Mouse (Mus musculus) embryonic facial prominence, embryonic 11.5 days (tissue): ENCODE data around the gene 6330409D20Rik. TPM values are rescaled to one million over a fixed set of nuclear protein-coding genes. Genes with fewer than 3 reads are reported as not detected.

ENCODE experiments used
- ATAC-seq: fragments of 200-750 bp; cut with Nextera tagmentation; replicated peaks from 2 replicates; pipeline ENCODE4 v1.8.0; 2017; ENCODE audit warnings: low read depth; ENCODE audit not compliant: insufficient number of reproducible peaks, low FRiP score, low TSS enrichment
- DNase-seq: peaks from one replicate; pipeline ENCODE4 v3.0.0-alpha.2; 2015; ENCODE audit warnings: low spot score
- H3K27ac ChIP-seq: fragments of 300-500 bp; sonication (generic); replicated peaks from 2 replicates; pipeline ENCODE4 v1.5.1; 2014; ENCODE audit warnings: mild to moderate bottlenecking, low read depth, low read length, control low read depth
- H3K27me3 ChIP-seq: fragments of 300-500 bp; sonication (generic); 2 replicates; pipeline ENCODE4 v1.6.1; 2014; ENCODE audit warnings: mild to moderate bottlenecking, low read length, moderate library complexity, mixed read lengths; ENCODE audit not compliant: control insufficient read depth, insufficient read depth
- H3K36me3 ChIP-seq: fragments of 300-500 bp; sonication (generic); replicated peaks from 2 replicates; pipeline ENCODE4 v1.6.1; 2014; ENCODE audit warnings: low read depth, mild to moderate bottlenecking, low read length, moderate library complexity, mixed read lengths; ENCODE audit not compliant: control insufficient read depth, insufficient read depth
- H3K4me1 ChIP-seq: fragments of 300-500 bp; sonication (generic); 2 replicates; pipeline ENCODE4 v1.6.1; 2014; ENCODE audit warnings: low read length, mixed read lengths; ENCODE audit not compliant: control insufficient read depth, insufficient read depth
- H3K4me2 ChIP-seq: fragments of 300-500 bp; sonication (generic); 2 replicates; pipeline ENCODE4 v1.6.1; 2014; ENCODE audit warnings: low read depth, mild to moderate bottlenecking, control low read depth, low read length, moderate library complexity
- H3K4me3 ChIP-seq: fragments of 300-500 bp; sonication (generic); 2 replicates; pipeline ENCODE4 v1.5.1; 2014; ENCODE audit warnings: low read depth, low read length, control low read depth
- H3K9ac ChIP-seq: fragments of 300-500 bp; sonication (generic); replicated peaks from 2 replicates; pipeline ENCODE4 v1.6.1; 2014; ENCODE audit warnings: mild to moderate bottlenecking, control low read depth, low read length
- H3K9me3 ChIP-seq: fragments of 300-500 bp; sonication (generic); replicated peaks from 2 replicates; pipeline ENCODE4 v1.6.1; 2016; ENCODE audit warnings: mild to moderate bottlenecking, low read length, inconsistent platforms, mixed read lengths; ENCODE audit not compliant: control insufficient read depth
- WGBS: fragments of 180-500 bp; shearing (Covaris S2); extraction: QIAGEN DNeasy Blood & Tissue Kit; methylation state at CpG from one replicate; pipeline ENCODE4 v1.1.7; 2014; 5-methylcytosine and 5-hydroxymethylcytosine counted together
- polyA plus RNA-seq: library from polyadenylated mRNA; unstranded; fragments of >200 nt; fragmentation: Nextera tagmentation; extraction: Ambion mirVana; gene quantifications from 2 replicates; pipeline ENCODE4 v1.2.1, GENCODE M21; 2014

The 6330409D20Rik gene
- polyA plus RNA-seq: 0.31 and 0.75 TPM in 2 replicates

GRCm38 (mm10) chr2:32740916-32741272 is at the start of gene 6330409D20Rik:
Gene 6330409D20Rik, minus strand, starts transcription at chr2:32741016.
- Histone ChIP-seq H3K27ac (0 out of 2 replicates have a peak within 1 kb of the TSS, but pooled peaks have one; percentile 47), H3K4me3 (peak within 1 kb of the TSS; percentile 53), H3K9me3 (no peaks in the 10 kb centered on the region), H3K4me2 (peak within 1 kb of the TSS; percentile 97), H3K27me3 (peaks cover 10% of the 10 kb centered on the region), H3K4me1 (peaks cover 9% of the 10 kb centered on the region), H3K9ac (peak within 1 kb of the TSS; percentile 48), H3K36me3 (no peaks in the 10 kb centered on the region)
- 7% methylated on average over 11 of the region's 11 CpGs for WGBS
- DNase-seq (no peak), ATAC-seq (no peak)

- no peak for ATAC-seq
Observed at GRCm38 (mm10) chr2:32788581-32788980, 47.8 kb upstream of the 6330409D20Rik start.

GRCm38 (mm10) chr2:32787176-32787575 is 46.4 kb upstream of the 6330409D20Rik start:
- H3K4me1 ChIP-seq: no peaks in the 10 kb centered on the region
- no peak overlapping the region for H3K4me2 ChIP-seq
- no peak for ATAC-seq
- H3K27me3 ChIP-seq: no peaks in the 10 kb centered on the region
- H3K36me3 ChIP-seq: no peaks in the 10 kb centered on the region
- DNase-seq: peak; percentile 39
- H3K9me3 ChIP-seq: no peaks in the 10 kb centered on the region
- no peak overlapping the region for H3K9ac ChIP-seq
- H3K4me3 ChIP-seq: no peak overlapping the region
- H3K27ac ChIP-seq: no peak overlapping the region
- WGBS: 68% methylated on average over 6 of the region's 6 CpGs

More at GRCm38 (mm10) chr2:32788581-32788980, 47.8 kb upstream of the 6330409D20Rik start:
- H3K4me1 ChIP-seq: no peaks in the 10 kb centered on the region
- no peaks in the 10 kb centered on the region for H3K27me3 ChIP-seq
- H3K36me3 ChIP-seq: no peaks in the 10 kb centered on the region
- H3K9me3 ChIP-seq: no peaks in the 10 kb centered on the region
- H3K27ac ChIP-seq: no peak overlapping the region
- no peak overlapping the region for H3K4me2 ChIP-seq
- 38% methylated on average over 2 of the region's 2 CpGs for WGBS
- H3K4me3 ChIP-seq: no peak overlapping the region
- H3K9ac ChIP-seq: no peak overlapping the region
- no peak for DNase-seq

- ATAC-seq: no peak
- H3K9ac ChIP-seq: no peak within 1 kb of the TSS
- no peak within 1 kb of the TSS for H3K4me2 ChIP-seq
- H3K9me3 ChIP-seq: no peaks in the 10 kb centered on the region
- H3K4me3 ChIP-seq: no peak within 1 kb of the TSS
- 61% methylated on average over 4 of the region's 4 CpGs for WGBS
- H3K4me1 ChIP-seq: no peaks in the 10 kb centered on the region
- H3K27me3 ChIP-seq: no peaks in the 10 kb centered on the region
- H3K36me3 ChIP-seq: no peaks in the 10 kb centered on the region
- H3K27ac ChIP-seq: no peak within 1 kb of the TSS
- DNase-seq: peak; percentile 56
Observed at GRCm38 (mm10) chr2:32784048-32784681, 43.3 kb upstream of the 6330409D20Rik start, which contains the start of gene Cfap157. Gene Cfap157, minus strand, starts transcription at chr2:32784428.

DNA sequence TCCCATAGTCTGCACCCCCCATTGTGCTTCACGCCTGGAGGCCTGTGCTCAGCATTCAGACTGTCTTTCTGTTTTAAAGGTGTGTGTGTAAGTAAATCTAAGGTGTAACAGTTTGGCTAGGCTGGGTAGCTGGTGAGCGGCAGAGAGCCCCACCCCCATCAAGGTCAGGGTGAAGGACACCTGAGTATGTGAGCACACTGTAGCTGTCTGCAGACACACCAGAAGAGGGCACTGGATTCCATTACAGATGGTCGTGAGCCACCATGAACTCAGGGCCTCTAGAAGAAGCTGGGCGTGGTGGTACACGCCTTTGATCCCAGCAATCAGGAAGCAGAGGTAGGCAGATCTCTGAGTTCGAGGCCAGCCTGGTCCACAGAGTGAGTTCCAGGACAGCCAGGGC is 40.9 kb upstream of the 6330409D20Rik start:
- H3K4me3 ChIP-seq: no peak overlapping the region
- no peak overlapping the region for H3K27ac ChIP-seq
- ATAC-seq (no peak), DNase-seq (no peak)
- H3K36me3 ChIP-seq: no peaks in the 10 kb centered on the region
- H3K27me3 ChIP-seq: no peaks in the 10 kb centered on the region
- no peak overlapping the region for H3K9ac ChIP-seq
- 80% methylated on average over 6 of the region's 6 CpGs for WGBS
- H3K4me1 ChIP-seq: no peaks in the 10 kb centered on the region
- H3K4me2 ChIP-seq: no peak overlapping the region
- no peaks in the 10 kb centered on the region for H3K9me3 ChIP-seq

- H3K27ac ChIP-seq: no peak overlapping the region
- H3K36me3 ChIP-seq: no peaks in the 10 kb centered on the region
- H3K9ac ChIP-seq: no peak overlapping the region
- no peak overlapping the region for H3K4me3 ChIP-seq
- 90% methylated on average over 6 of the region's 6 CpGs for WGBS
- no peaks in the 10 kb centered on the region; the same call in 1 of the 2 replicates for H3K4me1 ChIP-seq
- no peak overlapping the region for H3K4me2 ChIP-seq
- H3K9me3 ChIP-seq: no peaks in the 10 kb centered on the region
- no peak for ATAC-seq
- no peak for DNase-seq
- H3K27me3 ChIP-seq: no peaks in the 10 kb centered on the region; the same call in 1 of the 2 replicates
Observed at GRCm38 (mm10) chr2:32779714-32780113, 38.9 kb upstream of the 6330409D20Rik start.

- H3K27ac ChIP-seq: no peak overlapping the region
- no peak overlapping the region for H3K9ac ChIP-seq
- H3K36me3 ChIP-seq: no peaks in the 10 kb centered on the region
- no peak overlapping the region for H3K4me3 ChIP-seq
- DNase-seq: peak; percentile 65
- no peak overlapping the region for H3K4me2 ChIP-seq
- no peaks in the 10 kb centered on the region for H3K9me3 ChIP-seq
- ATAC-seq: no peak
- H3K4me1 ChIP-seq: no peaks in the 10 kb centered on the region; the same call in 1 of the 2 replicates
- no peaks in the 10 kb centered on the region; the same call in 1 of the 2 replicates for H3K27me3 ChIP-seq
- 14% methylated on average over 8 of the region's 8 CpGs for WGBS
Observed at GRCm38 (mm10) chr2:32779131-32779530, 38.3 kb upstream of the 6330409D20Rik start.

DNA sequence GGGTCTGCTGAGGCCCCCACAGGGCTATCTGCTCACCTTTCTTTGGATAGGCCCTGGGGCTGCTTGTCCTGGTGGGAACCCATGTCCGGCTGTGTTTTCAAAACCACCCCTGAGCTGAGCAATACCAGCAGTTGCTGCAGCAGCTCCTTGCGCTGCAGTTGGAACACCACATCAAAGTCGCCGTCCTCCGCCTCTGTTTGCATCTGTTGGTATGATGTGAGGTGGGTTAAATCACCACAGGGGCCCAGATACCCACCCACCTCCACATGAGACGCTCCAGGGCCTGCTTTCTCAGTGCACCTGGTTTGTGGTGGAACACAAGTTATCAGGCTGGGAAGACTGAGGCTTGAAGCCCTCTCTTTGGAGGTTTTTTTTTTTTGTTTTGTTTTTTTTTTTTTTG is 37.3 kb upstream of the 6330409D20Rik start:
- 89% methylated on average over 6 of the region's 6 CpGs for WGBS
- H3K4me1 ChIP-seq: no peaks in the 10 kb centered on the region; the same call in 1 of the 2 replicates
- no peaks in the 10 kb centered on the region; the same call in 1 of the 2 replicates for H3K27me3 ChIP-seq
- no peak overlapping the region for H3K4me2 ChIP-seq
- no peak overlapping the region for H3K4me3 ChIP-seq
- H3K27ac ChIP-seq: no peak overlapping the region
- no peak overlapping the region for H3K9ac ChIP-seq
- no peaks in the 10 kb centered on the region for H3K9me3 ChIP-seq
- ATAC-seq (no peak), DNase-seq (no peak)
- no peaks in the 10 kb centered on the region for H3K36me3 ChIP-seq
